In the genomic region with DNA sequence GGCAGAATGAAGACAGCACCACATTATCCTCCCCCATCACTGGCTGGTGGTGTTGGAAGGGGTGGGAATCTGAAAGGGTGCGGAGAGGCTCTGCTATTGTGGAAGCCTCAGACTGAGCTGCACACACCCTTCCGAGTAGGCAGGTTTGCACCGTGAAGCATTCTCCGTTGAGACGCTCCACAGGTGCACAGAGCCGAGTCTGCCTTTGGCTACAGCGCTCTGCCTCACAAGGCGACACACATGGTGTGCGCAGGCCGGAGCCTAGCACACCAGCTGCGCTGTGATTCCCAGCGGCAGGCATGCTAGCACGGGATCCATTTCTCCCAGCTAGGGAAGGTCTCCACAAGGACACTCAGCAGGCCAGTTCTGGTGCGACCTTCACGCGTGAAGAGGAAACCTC, we compare ENCODE assay signal across 12 mouse cellular contexts. TPM values are rescaled to one million over a fixed set of nuclear protein-coding genes. Genes with fewer than 3 reads are reported as not detected.
DNase-seq lines count a peak whose midpoint lies in the region; ATAC-seq lines count a peak whose summit lies in the region.
"Had no signal": no experiment of that assay in that cellular context is flagged by ENCODE, and none has a peak within 500 bp of the region (broad histone marks: within the 10 kb centered on the region; RNA-seq: fewer than 3 reads in every experiment).

No protein-coding gene starts in this region.

- peak overlapping the region; percentile 33; the same call in 1 of the 2 replicates for H3K27ac ChIP-seq in midbrain, embryonic 10.5 days (replicated peaks)
- H3K27ac ChIP-seq in midbrain, embryonic 11.5 days (ENCODE audit: low read depth, low read length), result no peak overlapping the region
- H3K27ac ChIP-seq in forebrain, embryonic 14.5 days (ENCODE audit: low read depth, low read length), result no peak overlapping the region; the same call in 1 of the 2 replicates
- H3K27ac ChIP-seq in intestine, embryonic 15.5 days, result no peak overlapping the region
- H3K27ac ChIP-seq: gastrocnemius, adult 2 months had no signal

- DNase-seq in midbrain, embryonic 10.5 days (ENCODE audit: low spot score), result no peak
- no peak for DNase-seq in midbrain, embryonic 11.5 days (ENCODE audit: low spot score, missing footprints)
- DNase-seq in forebrain, embryonic 14.5 days (ENCODE audit: low spot score), result peak; percentile 58
- peak; percentile 42 to 53 for DNase-seq in layer of hippocampus, adult 18-20 months (ENCODE audit: low spot score in 2 of 2)
- peak; percentile 59 to 66 for DNase-seq in right cerebral cortex, adult 2 months (ENCODE audit: low spot score in 2 of 2)
- DNase-seq in heart, adult 9 months (ENCODE audit: low spot score in 2 of 2), result no peak
- no peak for DNase-seq in lung, adult 18-20 months
- DNase-seq: cerebellum, adult 18-20 months; gastrocnemius, adult 2 months; retina, postnatal 1 day had no signal

- H3K36me3 ChIP-seq in midbrain, embryonic 10.5 days, result no peaks in the 10 kb centered on the region
- H3K36me3 ChIP-seq in midbrain, embryonic 11.5 days (ENCODE audit: control insufficient read depth, insufficient read depth, low read length), result no peaks in the 10 kb centered on the region
- H3K36me3 ChIP-seq in forebrain, embryonic 14.5 days (ENCODE audit: control insufficient read depth, insufficient read depth, low read length), result no peaks in the 10 kb centered on the region
- H3K36me3 ChIP-seq in intestine, embryonic 15.5 days, result no peaks in the 10 kb centered on the region

- no peak overlapping the region for H3K4me2 ChIP-seq in midbrain, embryonic 11.5 days
- H3K4me2 ChIP-seq in forebrain, embryonic 14.5 days (ENCODE audit: low read length), result no peak overlapping the region
- H3K4me2 ChIP-seq in intestine, embryonic 15.5 days (replicated peaks), result no peak overlapping the region

- H3K9me3 ChIP-seq in midbrain, embryonic 10.5 days (replicated peaks), result peaks cover 6% of the 10 kb centered on the region; the same call in 1 of the 2 replicates
- H3K9me3 ChIP-seq in midbrain, embryonic 11.5 days (ENCODE audit: control insufficient read depth, low read length), result no peaks in the 10 kb centered on the region
- H3K9me3 ChIP-seq in forebrain, embryonic 14.5 days (replicated peaks; ENCODE audit: control insufficient read depth, low read length), result no peaks in the 10 kb centered on the region
- no peaks in the 10 kb centered on the region for H3K9me3 ChIP-seq in intestine, embryonic 15.5 days

- WGBS in midbrain, embryonic 10.5 days, result 71% methylated on average over 16 of the region's 16 CpGs
- WGBS in midbrain, embryonic 11.5 days, result 68% methylated on average over 16 of the region's 16 CpGs
- WGBS in forebrain, embryonic 14.5 days, result 55% methylated on average over 16 of the region's 16 CpGs
- WGBS in intestine, embryonic 15.5 days, result 68% methylated on average over 16 of the region's 16 CpGs

- H3K27me3 ChIP-seq in midbrain, embryonic 10.5 days (ENCODE audit: low read depth, poor library complexity, severe bottlenecking), result peaks cover 18% of the 10 kb centered on the region
- no peaks in the 10 kb centered on the region for H3K27me3 ChIP-seq in midbrain, embryonic 11.5 days (ENCODE audit: control insufficient read depth, insufficient read depth, low read length)
- H3K27me3 ChIP-seq in forebrain, embryonic 14.5 days (replicated peaks; ENCODE audit: control insufficient read depth, insufficient read depth, low read length), result no peaks in the 10 kb centered on the region
- H3K27me3 ChIP-seq in intestine, embryonic 15.5 days (replicated peaks), result no peaks in the 10 kb centered on the region

- ATAC-seq in midbrain, embryonic 11.5 days (ENCODE audit: low FRiP score), result no peak
- ATAC-seq in forebrain, embryonic 14.5 days, result peak; percentile 33; the same call in 1 of the 2 replicates
- ATAC-seq in intestine, embryonic 15.5 days, result no peak

- H3K9ac ChIP-seq in midbrain, embryonic 11.5 days (ENCODE audit: low read length), result no peak overlapping the region
- no peak overlapping the region for H3K9ac ChIP-seq in forebrain, embryonic 14.5 days (ENCODE audit: low read length)
- H3K9ac ChIP-seq in intestine, embryonic 15.5 days, result no peak overlapping the region

- no peak overlapping the region for H3K4me3 ChIP-seq in midbrain, embryonic 10.5 days
- H3K4me3 ChIP-seq in midbrain, embryonic 11.5 days (ENCODE audit: low read depth, low read length), result no peak overlapping the region
- H3K4me3 ChIP-seq in forebrain, embryonic 14.5 days (ENCODE audit: low read depth, low read length), result no peak overlapping the region
- H3K4me3 ChIP-seq in intestine, embryonic 15.5 days (replicated peaks), result no peak overlapping the region
- H3K4me3 ChIP-seq: gastrocnemius, adult 2 months; megakaryocyte, embryonic 14.5 days had no signal

- peaks cover 62% of the 10 kb centered on the region for H3K4me1 ChIP-seq in midbrain, embryonic 10.5 days
- peaks cover 15% of the 10 kb centered on the region for H3K4me1 ChIP-seq in midbrain, embryonic 11.5 days (ENCODE audit: control insufficient read depth, insufficient read depth, low read length)
- H3K4me1 ChIP-seq in forebrain, embryonic 14.5 days (ENCODE audit: control insufficient read depth, insufficient read depth, low read length), result peaks cover 26% of the 10 kb centered on the region
- no peaks in the 10 kb centered on the region for H3K4me1 ChIP-seq in intestine, embryonic 15.5 days (replicated peaks)

RNA-seq across cellular contexts. Expression of gene Rtl6, which starts 47.6 kb away (rescaled TPM):
- 27.4 and 37.4 TPM in 2 replicates for polyA plus RNA-seq in midbrain, embryonic 10.5 days (2016; fragmentation: Nextera tagmentation; extraction: Ambion mirVana)
- polyA plus RNA-seq in midbrain, embryonic 11.5 days (2014; fragmentation: Nextera tagmentation; extraction: Ambion mirVana), result 19.6 and 20.3 TPM in 2 replicates
- polyA plus RNA-seq in forebrain, embryonic 14.5 days (2014; fragmentation: Nextera tagmentation; extraction: Ambion mirVana), result 28.8 and 32.4 TPM in 2 replicates
- 10 to 100 TPM; 53.3 to 56.8 TPM for total RNA-seq in layer of hippocampus, adult 18-20 months (2021)
- 10.1 and 10.3 TPM in 2 replicates for polyA plus RNA-seq in intestine, embryonic 15.5 days (2015; fragmentation: Nextera tagmentation; extraction: Ambion mirVana)

Comparison
In these comparisons a context has a peak if more than half of its experiments do, and no peak if none do; other contexts are left out.
1. DNase-seq: peak in forebrain, embryonic 14.5 days (single experiment), layer of hippocampus, adult 18-20 months (2 of 2) and right cerebral cortex, adult 2 months (2 of 2); none in midbrain, embryonic 10.5 days (single experiment), midbrain, embryonic 11.5 days (single experiment), heart, adult 9 months (0 of 2) and lung, adult 18-20 months (0 of 2).